Mouse (Mus musculus) small intestine, adult 2 months (tissue): Measurements from ENCODE around the gene Sspn. TPM values are rescaled to one million over a fixed set of nuclear protein-coding genes. Genes with fewer than 3 reads are reported as not detected.

Source experiments
- H3K27ac ChIP-seq: fragments of 200-500 bp; 2 replicates; pipeline ENCODE4 v1.5.1; 2012; ENCODE audit warnings: low read depth, low read length, control low read depth, inconsistent platforms; ENCODE audit not compliant: insufficient read depth
- H3K27me3 ChIP-seq: fragments of 200-500 bp; 2 replicates; pipeline ENCODE4 v1.6.1; 2012; ENCODE audit warnings: mild to moderate bottlenecking, moderate library complexity, low read length, inconsistent platforms; ENCODE audit not compliant: control insufficient read depth, insufficient read depth
- H3K36me3 ChIP-seq: fragments of 200-500 bp; 2 replicates; pipeline ENCODE4 v1.6.1; 2012; ENCODE audit warnings: mild to moderate bottlenecking, low read length, control low read depth, inconsistent platforms; ENCODE audit not compliant: control insufficient read depth, insufficient read depth
- H3K4me1 ChIP-seq: fragments of 200-500 bp; 2 replicates; pipeline ENCODE4 v1.6.1; 2012; ENCODE audit warnings: low read length, inconsistent platforms, mixed read lengths; ENCODE audit not compliant: control insufficient read depth, insufficient read depth, insufficient read length
- H3K4me3 ChIP-seq: fragments of 200-500 bp; 2 replicates; pipeline ENCODE4 v1.5.1; 2012; ENCODE audit warnings: low read depth, mild to moderate bottlenecking, control low read depth, inconsistent platforms, low read length, moderate library complexity
- CTCF ChIP-seq: fragments of 200-500 bp; IDR thresholded peaks from 2 replicates; pipeline ENCODE4 v1.5.1; 2012; ENCODE audit warnings: low read depth, mild to moderate bottlenecking, control low read depth, inconsistent platforms, low read length, moderate library complexity, mixed read lengths; ENCODE audit not compliant: insufficient replicate concordance, insufficient read length; ENCODE audit errors: extremely low read depth
- POLR2A ChIP-seq: fragments of 200-500 bp; IDR thresholded peaks from 2 replicates; pipeline ENCODE4 v1.6.1; 2012; ENCODE audit warnings: low read depth, mild to moderate bottlenecking, control low read depth, inconsistent platforms, low read length, moderate library complexity
- WGBS: fragments of 180-500 bp; shearing (Covaris S2); methylation state at CpG from one replicate; pipeline ENCODE4 v1.1.7; 2018; 5-methylcytosine and 5-hydroxymethylcytosine counted together
- polyA plus RNA-seq: library from polyadenylated mRNA; depleted of rRNA; stranded (reverse); fragments of >200 nt; gene quantifications from 2 replicates; pipeline ENCODE4 v1.2.3, GENCODE M21; 2012; rRNA removed

Gene Sspn
- polyA plus RNA-seq, 1 experiment = 1.2 TPM

- no peak overlapping the region for H3K27ac ChIP-seq
- H3K4me1 ChIP-seq = no peaks in the 10 kb centered on the region
- H3K36me3 ChIP-seq = no peaks in the 10 kb centered on the region
- 35% methylated on average over 3 of the region's 3 CpGs for WGBS
- H3K27me3 ChIP-seq = no peaks in the 10 kb centered on the region
- no peak for TF ChIP-seq POLR2A
- TF ChIP-seq CTCF = no peak
- H3K4me3 ChIP-seq = no peak overlapping the region
Observed at GRCm38 (mm10) chr6:146005935-146006564, 74.6 kb downstream of the Sspn start.

GRCm38 (mm10) chr6:146006753-146007152 is 75.3 kb downstream of the Sspn start:
- 70% methylated on average over 3 of the region's 3 CpGs for WGBS
- Histone ChIP-seq H3K4me3 (no peak overlapping the region), H3K4me1 (no peaks in the 10 kb centered on the region), H3K36me3 (no peaks in the 10 kb centered on the region), H3K27ac (no peak overlapping the region), H3K27me3 (no peaks in the 10 kb centered on the region)
- TF ChIP-seq CTCF (no peak), POLR2A (no peak)

GRCm38 (mm10) chr6:146008450-146008981 is 77.1 kb downstream of the Sspn start:
- H3K4me1 ChIP-seq = no peaks in the 10 kb centered on the region
- no peaks in the 10 kb centered on the region for H3K36me3 ChIP-seq
- no peak overlapping the region for H3K4me3 ChIP-seq
- H3K27ac ChIP-seq = no peak overlapping the region
- no peaks in the 10 kb centered on the region for H3K27me3 ChIP-seq
- TF ChIP-seq POLR2A = no peak
- no peak for TF ChIP-seq CTCF
- WGBS = 28% methylated on average over 5 of the region's 5 CpGs

- Histone ChIP-seq H3K27ac (no peak overlapping the region), H3K4me1 (no peaks in the 10 kb centered on the region), H3K4me3 (no peak overlapping the region), H3K36me3 (no peaks in the 10 kb centered on the region), H3K27me3 (no peaks in the 10 kb centered on the region)
- WGBS = 83% methylated on average over 10 of the region's 10 CpGs
- no peak for TF ChIP-seq POLR2A
- no peak for TF ChIP-seq CTCF
Observed at GRCm38 (mm10) chr6:146009163-146009915, 77.9 kb downstream of the Sspn start.

- Histone ChIP-seq H3K4me3 (no peak overlapping the region), H3K27me3 (no peaks in the 10 kb centered on the region), H3K4me1 (no peaks in the 10 kb centered on the region), H3K27ac (no peak overlapping the region), H3K36me3 (no peaks in the 10 kb centered on the region)
- WGBS = 66% methylated on average over 12 of the region's 12 CpGs
- TF ChIP-seq POLR2A (no peak), CTCF (no peak)
Observed at GRCm38 (mm10) chr6:146010093-146010764, 78.8 kb downstream of the Sspn start.

- 89% methylated on average over 3 of the region's 3 CpGs for WGBS
Observed at GRCm38 (mm10) chr6:146014312-146014711, 82.9 kb downstream of the Sspn start.

More at GRCm38 (mm10) chr6:146014312-146014711, 82.9 kb downstream of the Sspn start:
- Histone ChIP-seq H3K4me1 (no peaks in the 10 kb centered on the region), H3K27me3 (no peaks in the 10 kb centered on the region), H3K36me3 (no peaks in the 10 kb centered on the region), H3K27ac (no peak overlapping the region), H3K4me3 (no peak overlapping the region)
- TF ChIP-seq POLR2A (no peak), CTCF (no peak)

Other genes with a start within 250 kb of the Sspn start
- gene Rassf8, start 184.9 kb upstream of the Sspn start, polyA plus RNA-seq = 1.1 and 1.3 TPM in 2 replicates
- 1.9 and 2.7 TPM in 2 replicates for gene Bhlhe41, start 66.1 kb upstream of the Sspn start, polyA plus RNA-seq